Mouse (Mus musculus) embryonic facial prominence, embryonic 15.5 days (tissue): ENCODE measurements around the gene Actl6b. TPM values are rescaled to one million over a fixed set of nuclear protein-coding genes. Genes with fewer than 3 reads are reported as not detected.

Experiments
- ATAC-seq: fragments of 200-750 bp; cut with Nextera tagmentation; 2 replicates; pipeline ENCODE4 v1.8.0; 2017; ENCODE audit warnings: low read depth, moderate TSS enrichment; ENCODE audit not compliant: insufficient number of reproducible peaks, low FRiP score, low TSS enrichment
- H3K27ac ChIP-seq: fragments of 300-500 bp; sonication (generic); replicated peaks from 2 replicates; pipeline ENCODE4 v1.5.1; 2015; ENCODE audit warnings: mild to moderate bottlenecking, inconsistent platforms
- H3K27me3 ChIP-seq: fragments of 300-500 bp; sonication (generic); 2 replicates; pipeline ENCODE4 v1.6.1; 2015; ENCODE audit warnings: inconsistent platforms
- H3K36me3 ChIP-seq: fragments of 300-500 bp; sonication (generic); 2 replicates; pipeline ENCODE4 v1.6.1; 2015; ENCODE audit warnings: mild to moderate bottlenecking, inconsistent platforms
- H3K4me1 ChIP-seq: fragments of 300-500 bp; sonication (generic); 2 replicates; pipeline ENCODE4 v1.6.1; 2015; ENCODE audit warnings: inconsistent platforms
- H3K4me2 ChIP-seq: fragments of 300-500 bp; sonication (generic); replicated peaks from 2 replicates; pipeline ENCODE4 v1.6.1; 2015; ENCODE audit warnings: mild to moderate bottlenecking, inconsistent platforms
- H3K4me3 ChIP-seq: fragments of 300-500 bp; sonication (generic); replicated peaks from 2 replicates; pipeline ENCODE4 v1.5.1; 2015; ENCODE audit warnings: mild to moderate bottlenecking, inconsistent platforms
- H3K9ac ChIP-seq: fragments of 300-500 bp; sonication (generic); 2 replicates; pipeline ENCODE4 v1.6.1; 2015; ENCODE audit warnings: inconsistent platforms
- H3K9me3 ChIP-seq: fragments of 300-500 bp; sonication (generic); replicated peaks from 2 replicates; pipeline ENCODE4 v1.6.1; 2016; ENCODE audit warnings: inconsistent platforms
- WGBS: fragments of 180-500 bp; shearing (Covaris S2); methylation state at CpG from one replicate; pipeline ENCODE4 v1.1.7; 2015; 5-methylcytosine and 5-hydroxymethylcytosine counted together
- polyA plus RNA-seq: library from polyadenylated mRNA; unstranded; fragments of >200 nt; fragmentation: Nextera tagmentation; extraction: Ambion mirVana; gene quantifications from 2 replicates; pipeline ENCODE4 v1.2.1, GENCODE M21; 2015

The Actl6b gene
- polyA plus RNA-seq, 1 experiment from 2014 or later = 2.8 TPM

DNA sequence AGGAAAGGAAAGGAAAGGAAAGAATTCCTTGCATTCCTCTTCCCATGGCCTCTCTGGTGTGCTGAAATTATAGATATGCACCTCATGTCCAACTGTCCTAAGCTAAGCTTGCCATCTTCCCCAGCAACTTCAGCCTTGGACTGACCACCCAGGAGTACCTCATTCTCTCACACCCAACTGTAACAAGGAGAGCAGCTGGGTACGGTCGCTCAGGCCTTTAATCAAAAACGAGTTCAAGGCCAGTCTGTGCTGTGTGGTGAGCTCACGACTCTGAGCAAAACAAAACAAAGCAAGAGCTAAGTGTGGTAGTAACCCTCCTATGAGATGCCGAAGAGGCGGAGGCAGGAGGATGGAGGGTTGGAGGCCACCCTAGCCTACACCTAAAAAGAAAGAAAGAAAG lies 12.3 kb upstream of the Actl6b start:
- Histone ChIP-seq H3K36me3 (no peaks in the 10 kb centered on the region), H3K9ac (no peak overlapping the region), H3K27me3 (no peaks in the 10 kb centered on the region), H3K9me3 (no peaks in the 10 kb centered on the region), H3K4me2 (no peak overlapping the region), H3K27ac (no peak overlapping the region), H3K4me1 (no peaks in the 10 kb centered on the region), H3K4me3 (no peak overlapping the region)
- ATAC-seq = no peak
- 71% methylated on average over 6 of the region's 6 CpGs for WGBS

DNA sequence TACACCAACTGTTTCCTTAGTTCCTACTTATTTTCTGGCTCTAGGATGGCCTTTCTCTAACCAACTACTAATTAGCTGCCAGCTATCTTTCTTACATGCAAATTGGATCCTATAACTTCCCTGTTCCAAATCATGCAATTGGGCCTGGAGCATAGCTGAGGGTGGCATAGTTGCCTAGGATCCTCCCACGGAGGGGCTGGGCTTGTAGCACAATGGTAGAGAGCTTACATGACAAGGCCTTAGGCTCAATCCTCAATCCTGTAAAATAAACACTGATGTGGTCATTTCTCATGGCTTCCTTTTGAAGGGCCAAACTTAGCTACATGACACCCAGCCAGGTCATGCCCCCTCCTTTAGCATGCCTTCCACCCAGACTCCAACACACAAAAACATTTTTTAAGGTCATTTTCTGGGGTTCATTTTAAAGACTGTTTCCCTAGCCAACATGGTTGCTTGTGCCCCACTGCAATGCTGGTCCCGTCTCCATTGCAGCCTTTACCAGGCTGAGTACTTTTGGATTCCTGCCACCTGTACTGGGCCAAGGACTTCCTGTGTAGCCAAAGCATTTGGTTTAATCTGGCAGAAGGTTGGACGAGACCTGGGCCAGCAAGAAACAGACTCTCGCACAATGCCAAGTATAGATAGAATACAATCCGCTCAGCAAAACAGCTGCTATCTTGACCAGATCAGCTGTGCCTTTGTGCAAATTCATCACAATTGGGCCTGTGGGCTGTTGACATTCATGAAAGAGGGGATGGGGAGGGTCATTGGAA lies 11.4 kb upstream of the Actl6b start:
- Histone ChIP-seq H3K4me1 (no peaks in the 10 kb centered on the region), H3K27me3 (no peaks in the 10 kb centered on the region), H3K36me3 (no peaks in the 10 kb centered on the region), H3K27ac (no peak overlapping the region), H3K9ac (no peak overlapping the region), H3K9me3 (no peaks in the 10 kb centered on the region), H3K4me3 (no peak overlapping the region), H3K4me2 (no peak overlapping the region)
- 66% methylated on average over 5 of the region's 5 CpGs for WGBS
- ATAC-seq = no peak

DNA sequence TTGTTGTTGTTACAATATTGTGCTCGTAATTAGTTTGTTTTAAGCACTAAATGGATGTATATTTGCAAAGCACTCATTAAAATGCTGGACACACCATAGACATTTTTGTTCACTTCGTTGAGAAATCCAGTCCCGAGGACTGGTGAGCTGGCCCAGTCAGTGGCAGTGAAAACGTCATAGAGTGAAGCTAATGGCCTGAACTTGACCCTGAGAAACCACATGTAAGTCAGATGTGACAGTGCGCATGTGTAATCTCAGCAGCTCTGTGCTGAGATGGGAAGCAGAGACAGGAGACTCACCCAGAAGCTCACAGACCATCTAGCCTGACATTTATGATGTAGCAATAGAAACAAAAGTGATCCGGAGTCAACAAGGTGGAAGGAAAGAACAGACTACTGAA lies 8.4 kb upstream of the Actl6b start:
- H3K27ac ChIP-seq = no peak overlapping the region
- no peak overlapping the region for H3K9ac ChIP-seq
- H3K36me3 ChIP-seq = no peaks in the 10 kb centered on the region
- H3K4me1 ChIP-seq = no peaks in the 10 kb centered on the region
- no peak for ATAC-seq
- no peak overlapping the region for H3K4me3 ChIP-seq
- H3K27me3 ChIP-seq = no peaks in the 10 kb centered on the region
- H3K4me2 ChIP-seq = no peak overlapping the region
- 68% methylated on average over 6 of the region's 6 CpGs for WGBS
- H3K9me3 ChIP-seq = no peaks in the 10 kb centered on the region

DNA sequence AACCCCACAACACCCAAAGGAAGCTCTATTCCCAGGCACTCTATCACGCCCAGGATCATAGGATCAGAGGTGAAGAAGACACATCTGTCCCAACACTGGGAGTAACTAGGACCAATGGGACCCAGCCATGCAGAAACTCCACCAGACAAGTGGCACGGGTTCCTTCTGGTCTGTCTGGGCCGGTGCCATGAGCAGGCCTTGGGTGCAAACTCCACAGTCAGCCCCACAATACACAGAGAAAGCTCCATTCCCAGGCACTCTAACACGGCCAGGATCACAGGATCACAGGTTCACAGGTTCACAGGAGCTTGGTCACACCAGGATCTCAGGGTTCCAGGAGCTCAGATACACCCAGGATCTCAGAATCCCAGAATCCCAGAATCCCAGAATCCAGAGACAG lies 7.7 kb upstream of the Actl6b start:
- no peak for ATAC-seq
- no peaks in the 10 kb centered on the region for H3K4me1 ChIP-seq
- H3K4me2 ChIP-seq = no peak overlapping the region
- H3K36me3 ChIP-seq = no peaks in the 10 kb centered on the region
- 77% methylated on average over 4 of the region's 4 CpGs for WGBS
- H3K27ac ChIP-seq = no peak overlapping the region
- H3K27me3 ChIP-seq = no peaks in the 10 kb centered on the region
- no peak overlapping the region for H3K4me3 ChIP-seq
- no peaks in the 10 kb centered on the region for H3K9me3 ChIP-seq
- no peak overlapping the region for H3K9ac ChIP-seq

DNA sequence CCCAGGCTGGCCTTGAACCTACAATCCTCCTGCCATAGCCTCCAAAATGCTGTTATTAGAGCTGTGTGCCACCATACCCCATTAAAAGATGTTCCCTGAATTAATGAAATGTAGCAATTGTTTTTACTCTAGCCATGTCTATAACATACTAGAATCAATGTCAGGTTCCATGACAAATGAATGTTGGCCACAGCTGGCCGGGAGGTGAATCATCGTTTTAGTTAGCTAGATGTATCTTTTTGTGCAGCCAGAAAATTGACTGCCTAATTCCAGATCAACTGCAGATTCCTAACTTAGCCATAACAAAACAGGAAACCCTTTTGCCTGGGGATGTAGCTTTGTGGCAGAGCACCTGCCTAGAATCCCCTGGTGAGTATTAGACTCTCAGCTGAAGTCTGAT lies 3.5 kb upstream of the Actl6b start:
- no peak for ATAC-seq
- H3K9ac ChIP-seq = no peak overlapping the region
- H3K4me2 ChIP-seq = no peak overlapping the region
- H3K27me3 ChIP-seq = peaks cover 18% of the 10 kb centered on the region
- H3K9me3 ChIP-seq = no peaks in the 10 kb centered on the region
- H3K36me3 ChIP-seq = no peaks in the 10 kb centered on the region
- 79% methylated on average over 2 of the region's 2 CpGs for WGBS
- H3K27ac ChIP-seq = no peak overlapping the region
- H3K4me3 ChIP-seq = no peak overlapping the region
- peaks cover 7% of the 10 kb centered on the region for H3K4me1 ChIP-seq

DNA sequence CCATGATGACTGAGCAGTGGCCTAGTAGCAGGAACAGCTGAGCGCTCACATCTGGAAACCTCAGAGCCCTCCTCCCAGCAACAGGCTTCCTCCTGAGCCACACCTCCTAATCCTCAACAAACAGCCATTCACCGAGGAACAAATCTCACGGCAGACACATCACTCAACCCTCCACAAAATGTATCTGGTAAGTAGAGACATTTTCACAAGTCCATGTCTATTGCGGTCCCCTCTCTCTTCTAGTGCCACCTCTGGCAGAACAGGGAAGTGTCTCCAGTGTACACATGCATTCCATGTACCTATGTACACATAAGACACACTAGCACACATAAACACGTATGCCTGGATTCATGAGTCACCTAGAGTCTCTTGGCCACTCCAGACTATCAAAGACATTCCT lies 2.2 kb upstream of the Actl6b start:
- Histone ChIP-seq H3K4me1 (peaks cover 7% of the 10 kb centered on the region), H3K27ac (no peak overlapping the region), H3K36me3 (no peaks in the 10 kb centered on the region), H3K9ac (no peak overlapping the region), H3K4me3 (no peak overlapping the region), H3K27me3 (peaks cover 20% of the 10 kb centered on the region), H3K4me2 (no peak overlapping the region), H3K9me3 (no peaks in the 10 kb centered on the region)
- ATAC-seq = no peak
- WGBS = 69% methylated on average over 5 of the region's 5 CpGs

DNA sequence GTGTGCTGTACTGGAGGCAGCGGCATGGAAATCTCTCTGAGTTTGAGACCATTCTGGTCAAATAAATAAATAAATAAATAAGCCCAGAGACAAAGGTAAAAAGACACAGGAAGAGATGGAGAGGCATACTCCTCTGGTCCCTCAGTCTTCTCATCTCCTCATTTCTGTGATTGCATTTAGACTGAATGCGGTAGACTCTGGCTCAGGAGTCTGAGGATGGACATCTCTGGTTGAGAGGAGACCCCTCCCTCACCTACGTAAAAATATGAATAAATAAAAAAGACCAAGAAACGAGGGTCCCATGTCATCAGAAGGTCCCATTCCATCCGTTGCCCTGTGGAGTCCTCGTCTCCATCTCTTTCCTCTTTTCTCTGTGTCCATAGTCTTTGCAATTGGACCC lies 317 bp upstream of the Actl6b start:
- Histone ChIP-seq H3K9me3 (no peaks in the 10 kb centered on the region), H3K27me3 (peaks cover 20% of the 10 kb centered on the region), H3K4me1 (peaks cover 7% of the 10 kb centered on the region), H3K4me3 (peak overlapping the region; percentile 21), H3K9ac (no peak overlapping the region), H3K27ac (no peak overlapping the region), H3K36me3 (no peaks in the 10 kb centered on the region), H3K4me2 (peak overlapping the region; percentile 47)
- WGBS = 28% methylated on average over 6 of the region's 6 CpGs
- ATAC-seq = no peak

DNA sequence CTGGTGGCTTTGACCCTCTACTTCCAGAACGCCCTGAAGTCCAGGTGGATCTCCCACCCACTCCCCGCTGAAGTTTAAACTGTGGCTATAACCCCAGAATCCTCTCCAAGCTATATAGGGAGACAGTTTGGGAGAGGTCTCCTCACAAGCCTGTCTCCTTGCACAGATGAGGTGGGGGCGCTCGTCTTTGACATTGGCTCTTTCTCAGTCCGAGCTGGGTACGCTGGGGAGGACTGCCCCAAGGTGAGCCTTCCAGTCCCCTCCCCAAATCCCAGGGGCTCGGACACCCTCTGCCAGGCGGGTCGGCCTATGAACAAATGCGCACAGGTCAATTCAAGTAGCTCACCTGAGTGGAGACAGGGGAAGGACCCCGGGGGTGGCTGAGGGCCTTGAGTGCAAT lies 581 bp downstream of the Actl6b start:
- peak overlapping the region; percentile 47; the same call in 1 of the 2 replicates for H3K4me2 ChIP-seq
- H3K9me3 ChIP-seq = no peaks in the 10 kb centered on the region
- no peak for ATAC-seq
- no peak overlapping the region for H3K27ac ChIP-seq
- H3K36me3 ChIP-seq = no peaks in the 10 kb centered on the region
- peaks cover 7% of the 10 kb centered on the region for H3K4me1 ChIP-seq
- 47% methylated on average over 11 of the region's 11 CpGs for WGBS
- no peak overlapping the region for H3K9ac ChIP-seq
- H3K27me3 ChIP-seq = peaks cover 20% of the 10 kb centered on the region
- H3K4me3 ChIP-seq = no peak overlapping the region

DNA sequence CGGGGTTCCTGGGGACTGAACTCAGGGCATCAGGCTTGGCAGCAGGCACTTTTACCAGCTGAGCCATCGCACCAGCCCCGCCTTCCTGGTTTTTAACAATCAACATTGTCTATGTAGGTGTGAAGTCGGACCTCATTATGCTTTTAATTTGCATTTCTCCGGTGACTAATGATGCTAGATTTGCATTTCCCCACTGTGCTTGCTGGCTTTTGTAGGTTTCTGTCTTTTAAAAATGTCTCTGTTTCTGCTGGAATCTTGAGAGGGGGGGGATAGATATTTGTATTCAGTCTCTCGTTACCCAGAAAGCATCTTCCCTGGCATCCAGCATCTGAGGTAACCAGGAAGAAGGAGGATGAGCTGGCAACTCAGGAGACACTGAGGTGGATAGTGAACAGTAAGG lies 8.2 kb downstream of the Actl6b start:
- Histone ChIP-seq H3K27ac (no peak overlapping the region), H3K27me3 (no peaks in the 10 kb centered on the region), H3K9me3 (no peaks in the 10 kb centered on the region), H3K4me1 (no peaks in the 10 kb centered on the region), H3K9ac (no peak overlapping the region), H3K4me3 (no peak overlapping the region), H3K4me2 (no peak overlapping the region), H3K36me3 (no peaks in the 10 kb centered on the region)
- ATAC-seq = no peak
- WGBS = 70% methylated on average over 6 of the region's 6 CpGs

DNA sequence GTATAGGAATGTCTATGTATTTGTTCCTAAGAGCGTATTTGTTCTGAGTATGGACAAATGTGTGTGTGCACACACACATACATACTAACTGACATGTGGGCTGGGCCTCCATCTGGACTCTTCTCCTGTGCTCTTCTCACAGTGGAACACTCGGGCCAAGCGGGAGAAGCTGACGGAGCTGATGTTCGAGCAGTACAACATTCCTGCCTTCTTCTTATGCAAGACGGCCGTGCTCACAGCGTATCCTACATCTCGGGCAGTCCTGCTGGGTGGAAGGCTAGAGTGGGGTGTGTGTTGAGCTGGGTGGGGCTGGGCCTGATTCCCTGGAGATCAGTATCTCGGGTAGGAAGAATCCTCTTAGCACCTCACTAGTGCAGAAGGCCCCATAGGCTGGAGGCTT lies 9.6 kb downstream of the Actl6b start:
- no peak overlapping the region for H3K27ac ChIP-seq
- ATAC-seq = no peak
- no peak overlapping the region for H3K4me3 ChIP-seq
- no peak overlapping the region for H3K4me2 ChIP-seq
- H3K36me3 ChIP-seq = no peaks in the 10 kb centered on the region
- H3K9ac ChIP-seq = no peak overlapping the region
- no peaks in the 10 kb centered on the region for H3K27me3 ChIP-seq
- H3K4me1 ChIP-seq = no peaks in the 10 kb centered on the region
- 65% methylated on average over 10 of the region's 10 CpGs for WGBS
- no peaks in the 10 kb centered on the region for H3K9me3 ChIP-seq

DNA sequence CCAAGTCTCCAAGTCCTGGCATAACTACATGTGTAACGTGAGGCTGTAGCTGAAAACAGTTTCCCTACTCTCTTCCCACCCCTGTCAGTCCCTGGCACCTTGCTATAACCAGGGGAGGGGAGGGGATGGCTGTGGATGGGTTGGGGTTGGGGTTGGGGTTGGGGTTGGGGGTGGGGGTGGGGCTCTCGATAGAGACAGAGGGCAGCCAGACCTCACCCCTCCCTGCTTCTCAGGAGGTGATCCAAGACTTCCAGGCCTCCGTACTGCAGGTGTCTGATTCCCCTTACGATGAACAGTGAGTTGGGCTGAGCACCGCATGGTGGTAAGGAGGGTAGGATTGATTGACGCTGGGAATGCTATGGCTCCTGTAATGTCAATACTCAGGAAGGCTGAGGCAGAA lies 12.4 kb downstream of the Actl6b start:
- no peak for ATAC-seq
- H3K9me3 ChIP-seq = no peaks in the 10 kb centered on the region

DNA sequence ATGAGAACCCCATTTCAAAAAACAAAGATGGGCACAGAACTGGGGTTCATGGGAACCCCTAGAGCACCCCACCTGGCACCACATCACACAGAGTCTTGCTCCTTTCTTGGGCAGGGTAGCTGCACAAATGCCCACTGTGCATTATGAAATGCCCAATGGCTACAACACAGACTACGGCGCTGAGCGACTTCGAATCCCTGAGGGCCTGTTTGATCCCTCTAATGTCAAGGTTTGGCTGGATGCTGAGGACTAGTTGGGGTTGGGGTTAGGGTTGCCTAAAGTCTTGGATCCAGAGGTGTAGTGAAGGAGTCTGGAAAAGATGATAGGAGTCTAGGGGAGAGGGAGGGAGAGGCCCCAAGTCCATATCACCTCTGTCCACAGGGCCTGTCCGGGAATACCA lies 13.1 kb downstream of the Actl6b start:
- Histone ChIP-seq H3K9ac (no peak overlapping the region), H3K36me3 (no peaks in the 10 kb centered on the region), H3K4me2 (no peak overlapping the region), H3K27ac (no peak overlapping the region), H3K9me3 (no peaks in the 10 kb centered on the region), H3K4me1 (0 out of 2 replicates have a peak, but pooled peaks cover 7% of the 10 kb centered on the region), H3K4me3 (no peak overlapping the region), H3K27me3 (no peaks in the 10 kb centered on the region)
- ATAC-seq = no peak
- WGBS = 91% methylated on average over 5 of the region's 5 CpGs

More for the DNA sequence above, 12.4 kb downstream of the Actl6b start:
- Histone ChIP-seq H3K27me3 (no peaks in the 10 kb centered on the region), H3K4me2 (no peak overlapping the region), H3K4me3 (no peak overlapping the region), H3K27ac (no peak overlapping the region), H3K36me3 (no peaks in the 10 kb centered on the region), H3K4me1 (0 out of 2 replicates have a peak, but pooled peaks cover 7% of the 10 kb centered on the region), H3K9ac (no peak overlapping the region)
- 64% methylated on average over 6 of the region's 6 CpGs for WGBS
